Mouse (Mus musculus): ENCODE results near the gene Selenok.

DNA sequence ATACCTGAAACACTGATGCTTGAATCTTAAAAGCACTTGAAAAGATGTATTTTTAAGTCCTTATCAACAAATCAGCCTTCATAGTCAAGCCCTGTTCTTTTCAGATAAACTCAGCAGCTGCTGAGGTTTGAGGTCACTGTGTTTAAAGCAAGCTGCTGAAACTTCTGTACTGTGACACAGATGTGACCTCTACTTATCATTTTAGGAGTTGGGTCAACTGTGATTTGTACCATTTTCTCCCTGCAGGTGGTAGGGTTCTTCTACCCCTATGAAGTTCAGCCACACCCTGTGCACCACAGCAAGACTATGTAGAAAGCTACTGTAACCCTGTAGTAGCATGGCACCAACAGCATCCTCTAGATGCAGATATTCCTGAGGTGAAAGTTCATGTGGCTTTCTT is 29.2 kb downstream of the Selenok start:
- TF ChIP-seq CTCF (IDR thresholded peaks at IDR 0.05; ENCODE audit: low read depth, low read length) = no peak
- TF ChIP-seq POLR2A (IDR thresholded peaks at IDR 0.05; ENCODE audit: borderline replicate concordance, low read depth, low read length) = no peak

All from bone marrow macrophage, adult 2 months (primary cell).